Mouse (Mus musculus) E14TG2a.4 (cell line): ENCODE data around the gene Hmgn2.

Source experiments
- CTCF ChIP-seq: conservative IDR thresholded peaks from 2 replicates; pipeline ENCODE4 v1.5.1; 2014; ENCODE audit warnings: low read length
- NANOG ChIP-seq: IDR thresholded peaks from 2 replicates; pipeline ENCODE4 v1.6.1; 2014; ENCODE audit warnings: borderline replicate concordance, low read length, mixed read lengths
- POU5F1 ChIP-seq: IDR thresholded peaks from 2 replicates; pipeline ENCODE4 v1.6.1; 2014; ENCODE audit warnings: low read length, borderline replicate concordance

GRCm38 (mm10) chr4:133962566-133962965 is 5.9 kb downstream of the Hmgn2 start:
- TF ChIP-seq CTCF, result no peak
- no peak for TF ChIP-seq NANOG
- no peak for TF ChIP-seq POU5F1
